Mouse (Mus musculus) urinary bladder, postnatal 25 days (tissue): ENCODE results near the gene Dlx6.

ENCODE experiments used
- DNase-seq: peaks from one replicate; pipeline ENCODE4 v3.0.0; 2022; ENCODE audit warnings: low spot score

Dlx6 gene

DNA sequence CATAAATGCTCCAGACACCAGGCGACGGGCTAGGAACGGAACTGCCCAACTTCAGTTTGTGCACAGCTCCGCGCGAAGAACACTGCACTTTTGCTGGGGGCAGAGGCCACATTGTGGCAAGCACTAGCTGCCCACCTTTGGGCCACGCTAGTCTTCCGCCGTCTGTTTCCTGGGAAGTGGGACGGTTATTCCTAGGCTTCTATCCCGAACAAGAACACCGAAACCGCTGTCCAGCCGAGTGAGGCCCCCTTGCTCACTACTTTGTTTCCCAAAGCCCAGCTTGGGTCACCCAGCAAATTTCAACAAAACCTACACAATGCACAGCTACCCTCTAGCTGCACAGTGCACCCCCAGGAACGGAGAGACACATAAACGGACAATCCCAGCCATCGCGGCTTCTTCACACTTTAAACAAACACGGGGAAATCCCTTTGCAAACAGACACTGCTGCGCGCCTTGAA is 3.2 kb upstream of the Dlx6 start:
- no peak for DNase-seq

DNA sequence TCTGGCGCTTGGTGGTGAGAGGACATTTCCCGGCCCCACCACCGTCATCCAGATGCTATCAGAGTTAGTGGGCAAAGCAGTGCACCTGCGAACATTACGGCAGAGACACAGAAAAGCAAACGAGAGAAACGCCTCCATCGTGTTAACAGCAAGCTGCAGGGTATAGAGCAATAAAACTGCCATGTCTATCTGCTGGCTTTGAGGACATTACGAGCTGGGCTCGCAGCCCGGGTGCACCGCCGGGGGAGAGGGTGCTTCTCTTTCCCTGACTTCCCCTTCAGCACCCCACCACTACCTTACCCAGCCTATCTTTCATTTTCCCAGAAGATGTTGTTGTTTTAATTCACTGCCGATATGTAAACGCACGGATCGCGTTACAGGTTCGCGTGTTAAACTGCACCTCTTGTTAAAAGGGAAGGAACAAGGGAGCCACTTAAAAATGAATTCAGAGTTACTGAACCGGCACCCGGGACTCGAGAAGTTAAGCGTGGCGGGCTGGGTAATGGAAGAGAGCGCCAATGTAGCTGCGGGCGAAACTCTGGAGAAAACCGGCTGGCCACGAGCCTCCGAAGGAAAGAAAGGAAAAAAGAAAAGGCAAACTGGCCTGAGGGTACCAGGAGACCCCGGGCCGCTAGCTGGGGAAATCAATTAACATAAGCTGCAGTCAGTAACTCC is 2.6 kb upstream of the Dlx6 start:
- DNase-seq = no peak

DNA sequence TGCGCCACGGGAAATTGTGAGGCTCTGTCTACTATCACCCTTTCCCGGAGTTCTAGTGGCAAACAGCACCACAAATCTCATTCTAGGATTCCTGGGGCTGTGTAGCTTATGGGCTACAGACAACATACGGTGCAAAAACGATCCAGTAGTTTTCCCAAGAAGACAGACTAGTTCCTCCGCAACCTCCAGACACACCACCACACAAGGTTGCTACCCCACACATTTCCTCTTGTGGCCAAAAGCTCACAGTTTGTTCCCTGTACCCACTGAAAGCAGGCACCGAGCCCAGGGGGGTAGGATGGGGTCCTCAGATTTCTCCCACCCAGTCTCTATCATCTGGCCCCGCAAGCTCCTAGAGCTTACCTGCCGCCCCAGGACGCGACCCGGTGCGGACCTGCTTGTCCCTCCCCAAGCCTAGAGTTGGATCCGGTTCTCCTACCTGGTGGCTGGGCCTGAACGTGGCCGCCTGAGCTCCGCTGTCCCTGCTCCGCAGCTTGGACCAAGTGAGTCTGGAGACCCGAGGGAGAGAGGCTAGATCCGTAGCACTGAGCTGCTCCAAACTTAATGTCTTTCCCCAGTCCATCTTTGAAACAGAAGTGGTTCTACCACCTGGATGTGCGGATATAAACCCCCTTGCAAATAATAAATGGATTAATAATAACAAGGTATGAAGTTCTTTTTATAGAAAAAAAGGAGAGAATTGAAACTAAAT is 1.9 kb upstream of the Dlx6 start:
- no peak for DNase-seq

DNA sequence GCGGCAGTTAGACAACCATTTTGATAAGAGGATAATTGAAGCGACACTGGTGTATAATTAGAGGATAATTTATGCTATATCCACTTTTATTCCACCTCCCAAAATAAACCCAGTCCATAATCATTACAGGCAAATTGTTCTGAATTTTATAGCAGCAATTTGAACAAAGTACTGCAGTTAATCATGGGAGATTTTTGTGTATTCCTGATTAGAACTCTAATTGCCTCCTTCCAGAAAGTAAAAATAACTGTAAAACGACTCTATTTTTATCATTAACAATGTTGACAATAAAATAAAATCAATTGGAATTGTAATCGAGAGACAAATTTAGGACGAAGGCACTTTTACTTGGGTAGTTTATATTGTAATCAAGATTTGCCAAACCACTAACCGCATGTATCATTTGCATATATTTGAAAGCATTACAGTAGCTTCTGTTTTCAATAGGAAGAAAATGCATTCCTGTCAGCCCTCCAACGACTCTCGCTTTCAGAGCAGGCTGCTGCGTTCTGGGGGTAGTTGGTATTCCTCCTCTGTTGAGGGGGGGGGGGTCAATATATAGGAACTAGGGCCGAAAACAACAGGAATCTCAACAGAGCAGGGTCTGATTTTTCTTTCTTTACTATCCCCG is 1.2 kb upstream of the Dlx6 start:
- DNase-seq = no peak

DNA sequence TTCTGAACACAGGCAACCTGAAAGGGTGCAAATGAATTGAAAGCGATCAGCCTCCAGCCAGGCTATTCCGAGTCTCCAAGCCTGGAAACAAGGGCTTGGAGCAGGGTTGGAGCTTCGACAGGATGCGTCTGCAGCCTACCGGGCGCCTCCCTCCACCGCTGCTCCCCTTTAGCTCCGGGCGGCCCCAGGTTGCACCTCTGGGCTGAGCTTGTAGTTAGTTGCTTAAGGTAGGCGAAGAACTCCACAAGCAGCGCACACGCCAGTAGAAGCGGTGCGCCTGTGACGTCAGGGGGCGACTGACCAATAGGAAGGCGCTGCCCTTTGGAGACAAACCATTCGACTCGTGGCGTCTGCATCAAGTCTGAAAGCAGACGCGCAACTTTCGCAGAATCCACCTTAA is 523 bp upstream of the Dlx6 start:
- no peak for DNase-seq

DNA sequence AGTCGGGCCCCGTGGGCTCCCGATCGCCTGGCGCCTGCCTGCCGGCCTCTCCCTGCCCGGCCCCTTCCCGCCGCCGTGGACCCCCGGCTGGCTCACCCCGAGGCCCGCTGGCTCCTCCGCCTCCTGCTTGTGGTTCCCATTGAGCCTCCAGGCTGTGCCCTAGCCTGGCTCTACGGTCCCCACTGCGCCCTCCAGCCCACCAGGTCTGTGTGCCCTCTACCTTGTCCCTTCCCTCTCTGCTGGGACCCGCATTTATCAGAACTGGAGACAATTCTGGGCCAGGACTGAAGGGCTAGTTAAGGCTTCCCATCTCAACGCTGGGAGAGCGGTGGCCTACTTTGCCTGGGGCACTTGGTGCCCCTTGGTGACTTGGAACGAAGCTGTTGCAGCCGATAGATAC is 821 bp downstream of the Dlx6 start:
- no peak for DNase-seq

DNA sequence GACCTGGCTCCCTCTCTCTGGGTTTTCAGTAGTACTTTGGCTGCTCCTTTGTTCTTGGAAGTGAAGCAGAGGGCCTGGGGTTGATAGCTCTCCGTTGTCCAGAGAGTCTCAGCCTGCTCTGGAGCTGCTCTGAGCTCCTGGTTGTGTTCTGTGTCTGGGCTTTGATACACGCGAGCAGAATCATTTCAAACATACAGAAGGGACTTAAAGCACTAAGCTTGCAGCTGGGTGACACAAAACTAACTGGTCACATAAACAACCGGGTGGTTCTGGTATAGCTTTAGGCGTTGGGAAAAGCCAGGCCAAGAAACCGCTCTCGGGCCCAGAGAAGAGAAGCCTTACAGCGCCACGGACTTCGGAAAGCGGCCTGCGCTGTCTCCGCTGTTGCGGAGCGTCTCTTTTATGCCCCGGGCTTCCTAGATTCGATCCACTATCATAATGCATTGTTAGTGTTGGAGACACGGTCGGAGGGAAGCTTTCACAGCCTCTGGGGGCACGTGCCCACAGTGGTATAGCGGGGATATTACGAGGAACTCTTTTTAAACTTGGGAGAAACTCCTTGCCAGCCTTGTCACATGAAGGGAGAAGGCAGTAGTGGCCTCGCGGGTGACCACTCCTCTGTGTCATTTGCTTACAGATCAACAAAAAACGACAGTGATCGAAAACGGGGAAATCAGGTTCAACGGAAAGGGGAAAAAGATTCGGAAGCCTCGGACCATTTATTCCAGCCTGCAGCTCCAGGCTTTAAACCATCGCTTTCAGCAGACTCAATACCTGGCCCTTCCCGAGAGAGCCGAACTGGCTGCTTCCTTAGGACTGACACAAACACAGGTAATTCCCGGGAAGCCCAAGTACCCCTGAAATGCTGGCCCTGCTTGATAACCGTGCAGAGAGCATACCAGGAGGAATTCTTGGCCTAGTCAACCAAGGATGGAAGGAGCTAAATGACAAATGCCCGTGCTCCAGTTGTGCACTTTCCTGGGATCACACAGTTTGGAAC is 1.6 kb downstream of the Dlx6 start:
- no peak for DNase-seq

DNA sequence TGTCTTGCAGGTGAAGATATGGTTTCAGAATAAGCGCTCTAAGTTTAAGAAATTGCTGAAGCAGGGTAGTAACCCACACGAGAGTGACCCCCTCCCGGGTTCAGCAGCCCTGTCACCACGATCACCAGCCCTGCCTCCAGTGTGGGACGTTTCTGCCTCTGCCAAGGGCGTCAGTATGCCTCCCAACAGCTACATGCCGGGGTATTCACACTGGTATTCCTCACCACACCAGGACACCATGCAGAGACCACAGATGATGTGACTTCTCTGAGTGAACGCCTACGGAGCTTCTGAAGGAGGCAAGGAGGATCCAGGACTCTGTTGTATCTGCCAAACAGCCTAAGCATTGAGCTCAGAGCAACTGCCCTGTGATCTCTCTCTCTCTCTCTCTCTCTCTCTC is 3.9 kb downstream of the Dlx6 start:
- no peak for DNase-seq

DNA sequence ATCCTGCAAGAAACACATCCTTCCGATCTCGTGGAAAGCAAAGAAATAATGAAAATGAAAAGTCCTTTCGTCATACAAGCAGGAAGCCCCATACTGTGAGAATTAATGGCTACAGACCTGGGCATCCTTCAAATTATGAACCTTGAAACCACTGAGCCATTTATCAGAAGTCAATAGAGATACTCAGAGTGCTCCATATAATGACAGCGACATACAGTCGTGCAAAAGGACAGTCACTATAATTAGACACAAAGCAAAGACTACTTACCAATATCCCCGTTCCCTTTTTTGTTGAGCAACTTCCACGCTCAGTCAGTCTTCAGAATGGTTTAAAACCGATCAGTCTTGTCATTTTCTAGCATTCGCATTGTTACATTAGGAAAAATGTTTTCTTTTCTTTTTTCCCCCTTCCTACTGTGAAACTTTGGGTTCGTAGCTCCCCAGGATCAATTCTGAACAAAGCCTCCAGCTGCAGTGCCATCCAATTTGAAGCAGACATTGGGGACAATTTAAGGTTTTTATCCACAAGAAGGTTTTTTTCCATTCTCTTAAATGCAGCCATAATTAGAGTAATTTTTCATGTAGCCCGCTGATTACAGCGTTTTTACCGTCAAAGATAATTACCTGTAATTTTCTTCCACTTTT is 6.0 kb downstream of the Dlx6 start:
- DNase-seq = no peak

DNA sequence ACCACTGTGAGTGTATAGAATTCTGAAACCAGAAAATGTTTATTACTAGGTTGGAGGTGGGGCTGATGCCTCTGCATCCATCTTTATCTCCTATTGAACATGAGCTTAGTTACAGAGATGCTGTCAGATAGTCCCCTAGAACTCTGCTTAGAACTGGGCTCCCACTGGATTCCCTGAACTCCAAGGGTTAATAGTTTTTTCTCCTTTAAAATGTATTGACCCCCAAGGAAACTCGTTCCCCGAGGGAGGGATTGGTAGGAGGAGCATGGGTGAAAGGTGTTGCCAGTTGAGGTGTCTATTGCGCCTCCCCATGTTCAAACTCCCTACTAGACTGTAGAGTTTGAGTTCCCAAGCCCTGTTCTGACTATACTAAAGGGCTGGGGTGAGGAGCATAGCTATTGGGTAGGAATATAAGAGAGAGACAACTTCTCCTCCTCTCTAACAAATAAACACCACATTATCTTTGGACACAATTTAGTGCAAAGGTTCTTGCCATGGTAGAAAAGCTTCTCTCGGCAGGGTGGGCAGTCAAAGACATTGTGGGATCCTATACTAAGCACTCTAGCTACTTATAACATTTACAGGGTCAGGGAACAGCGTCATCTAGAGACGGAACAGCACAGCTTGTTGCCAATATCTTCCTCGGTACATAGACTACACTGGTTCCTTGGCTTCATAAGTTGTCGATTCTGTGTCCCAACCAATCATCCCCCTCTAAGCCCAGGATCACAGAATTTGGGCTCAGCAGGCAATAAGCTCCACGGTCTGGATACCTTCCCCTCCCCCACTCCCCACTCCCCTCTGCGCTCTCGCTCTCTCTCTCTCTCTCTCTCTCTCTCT is 7.0 kb downstream of the Dlx6 start:
- DNase-seq = no peak

DNA sequence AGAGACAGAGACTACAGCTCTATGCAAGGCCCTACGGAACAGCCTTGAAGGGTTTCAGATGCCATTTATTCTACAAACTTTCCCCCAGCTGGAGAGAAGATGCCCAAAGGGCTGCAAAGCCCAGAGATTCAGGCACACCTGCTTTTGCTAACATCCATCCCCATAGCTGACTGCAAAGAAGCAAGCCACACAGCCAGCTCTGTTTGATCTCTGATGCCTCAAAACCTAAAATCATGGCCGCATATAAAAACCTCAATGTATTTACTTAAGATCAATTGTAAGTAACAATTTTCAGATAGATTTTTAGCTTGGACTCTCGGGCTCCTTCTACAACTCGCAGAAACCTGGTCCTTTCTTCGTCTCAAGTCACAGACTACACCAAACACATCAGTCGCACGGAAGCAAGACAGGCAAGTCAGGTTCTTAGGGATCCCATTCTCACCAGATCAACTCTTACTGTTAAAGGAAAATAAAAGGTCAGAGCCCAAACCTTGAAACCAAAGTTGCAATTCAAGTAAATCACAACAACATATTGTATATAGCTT is 7.8 kb downstream of the Dlx6 start:
- DNase-seq = no peak

DNA sequence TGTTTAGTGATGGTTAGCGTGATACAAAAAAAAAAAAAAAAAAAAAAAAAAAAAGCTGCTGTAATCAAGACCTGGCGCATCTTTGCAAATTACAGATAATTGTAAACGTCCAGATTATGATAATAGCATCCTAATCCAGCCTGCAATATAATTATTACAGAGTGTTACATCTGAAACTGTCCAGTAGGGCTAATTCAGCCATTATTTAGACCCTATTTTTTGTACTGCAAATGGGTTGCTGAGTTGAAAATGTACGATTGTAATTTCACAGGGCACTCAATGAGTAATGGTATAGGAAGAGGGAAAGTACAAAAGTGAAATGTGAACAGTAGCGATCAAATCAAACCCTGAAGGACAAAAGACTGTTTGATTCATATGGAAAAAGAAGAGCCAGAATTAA is 8.6 kb downstream of the Dlx6 start:
- DNase-seq = no peak

DNA sequence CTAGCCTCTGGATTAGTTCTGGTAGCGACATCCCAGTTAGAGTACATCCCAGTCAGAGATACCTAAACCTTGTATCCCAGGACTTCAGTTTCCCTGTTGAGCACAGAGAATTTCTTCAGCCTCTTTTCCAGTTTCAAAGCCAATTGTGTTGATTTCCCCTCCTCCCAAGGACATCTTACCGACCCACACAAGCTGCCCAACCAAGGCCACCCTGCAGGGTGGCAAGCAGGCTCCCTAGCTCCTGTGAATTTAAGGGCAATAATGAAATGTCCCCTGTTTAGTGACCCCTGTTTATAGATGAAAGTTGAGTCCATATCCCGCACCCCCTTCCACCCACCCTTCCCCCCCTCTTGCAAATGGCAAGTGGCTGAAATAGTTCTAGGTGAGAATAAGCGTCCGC is 9.7 kb downstream of the Dlx6 start:
- DNase-seq = no peak

DNA sequence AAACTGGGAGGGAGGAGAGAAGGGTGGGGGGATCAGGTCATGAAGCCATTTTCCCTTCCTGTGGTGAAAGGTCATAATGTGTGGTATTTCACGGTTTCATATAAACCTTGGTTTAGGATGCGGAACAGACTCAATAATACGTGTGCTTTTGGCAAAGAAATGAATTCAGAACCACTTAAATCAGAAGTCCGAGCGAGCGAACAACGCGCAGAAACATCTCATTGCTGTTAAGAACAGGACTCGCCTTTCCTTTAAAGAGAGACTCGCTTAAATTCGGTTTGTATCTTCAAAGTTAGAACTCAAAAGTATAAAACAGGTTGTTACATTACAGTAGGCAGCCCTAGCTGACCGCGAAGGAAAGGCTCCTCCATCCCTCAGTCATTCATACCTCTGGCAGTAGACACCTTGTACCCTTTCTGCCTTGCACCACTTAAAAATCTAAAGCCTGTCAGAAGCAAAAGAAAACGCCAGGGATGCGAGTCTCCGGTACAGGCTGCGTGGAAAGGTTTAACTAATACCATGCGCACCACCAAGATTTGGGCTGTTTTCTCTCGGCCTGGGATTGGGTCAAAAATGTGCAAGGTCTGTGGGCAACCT is 10.4 kb downstream of the Dlx6 start:
- DNase-seq = no peak

DNA sequence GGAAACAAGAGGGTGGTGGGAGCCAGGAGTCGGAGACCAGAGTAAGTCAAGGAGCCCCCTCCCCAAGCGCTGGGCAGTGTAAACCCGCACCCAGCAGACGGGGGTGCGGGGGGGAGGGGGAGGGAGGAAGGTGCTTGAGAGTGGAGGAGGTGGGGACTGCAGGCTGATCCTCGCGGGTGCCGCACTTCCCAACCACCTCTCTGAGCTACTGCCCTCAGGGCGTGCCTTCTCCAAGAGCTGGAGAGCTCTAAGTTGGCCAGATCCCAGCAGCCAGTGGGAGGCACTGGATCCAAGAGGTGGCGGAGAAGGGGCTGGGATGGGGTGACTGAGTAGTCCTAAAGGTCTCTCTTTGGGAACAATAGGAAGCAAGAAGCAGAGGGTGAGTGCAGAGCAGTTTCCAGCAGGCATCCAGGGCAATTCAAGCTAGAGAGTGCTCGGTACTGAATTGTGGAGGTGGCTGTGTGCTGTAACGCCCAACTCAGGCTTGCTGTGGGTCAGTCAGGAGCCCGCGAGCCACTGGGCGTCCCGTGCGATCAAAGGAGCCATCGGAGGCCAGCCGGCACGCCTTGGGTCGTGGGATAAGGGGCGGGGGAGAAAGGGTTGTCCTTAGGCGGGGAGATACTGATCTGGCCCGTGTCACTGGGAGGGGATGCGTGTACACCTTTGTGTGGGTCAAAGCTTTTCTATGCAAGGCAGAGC is 11.1 kb downstream of the Dlx6 start:
- DNase-seq = no peak

DNA sequence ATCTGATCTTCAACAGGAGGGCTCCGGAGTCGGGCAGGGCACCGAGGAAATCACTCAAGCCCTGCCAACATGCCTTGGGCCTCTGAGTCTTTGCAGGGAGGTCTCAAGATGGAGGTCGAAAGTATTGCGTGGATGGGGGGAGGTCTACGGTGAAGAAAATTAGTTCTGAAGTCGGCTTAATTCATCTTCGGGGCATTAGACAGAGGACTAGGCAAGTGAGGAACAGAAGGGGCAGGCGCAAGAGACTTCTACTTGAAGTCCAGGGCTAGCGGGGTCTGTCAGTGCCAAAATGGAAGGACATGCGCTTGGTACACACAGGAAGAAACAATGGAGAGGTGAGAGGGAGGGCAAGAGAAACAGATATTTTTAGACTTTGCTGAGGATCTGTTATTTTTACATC is 12.0 kb downstream of the Dlx6 start:
- no peak for DNase-seq

DNA sequence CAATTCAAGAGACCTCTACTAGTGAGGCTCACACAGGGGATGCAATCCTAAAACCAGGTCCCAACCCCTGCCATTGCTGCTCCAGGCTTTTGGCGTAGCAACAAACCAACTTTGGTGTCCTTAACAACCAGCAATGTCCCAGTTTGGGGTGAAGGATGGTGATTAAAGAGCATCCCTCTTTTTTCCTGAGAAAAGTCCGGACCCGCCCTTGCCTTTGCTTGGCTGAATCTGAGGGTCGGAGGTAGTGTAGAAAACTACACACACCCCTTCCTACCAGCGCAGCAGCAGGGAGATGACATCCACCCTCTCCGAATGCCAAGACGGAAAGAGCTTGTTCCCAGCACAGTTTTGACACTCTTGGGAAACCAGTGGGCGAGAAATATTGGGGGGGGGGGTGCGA is 12.5 kb downstream of the Dlx6 start:
- DNase-seq = no peak

DNA sequence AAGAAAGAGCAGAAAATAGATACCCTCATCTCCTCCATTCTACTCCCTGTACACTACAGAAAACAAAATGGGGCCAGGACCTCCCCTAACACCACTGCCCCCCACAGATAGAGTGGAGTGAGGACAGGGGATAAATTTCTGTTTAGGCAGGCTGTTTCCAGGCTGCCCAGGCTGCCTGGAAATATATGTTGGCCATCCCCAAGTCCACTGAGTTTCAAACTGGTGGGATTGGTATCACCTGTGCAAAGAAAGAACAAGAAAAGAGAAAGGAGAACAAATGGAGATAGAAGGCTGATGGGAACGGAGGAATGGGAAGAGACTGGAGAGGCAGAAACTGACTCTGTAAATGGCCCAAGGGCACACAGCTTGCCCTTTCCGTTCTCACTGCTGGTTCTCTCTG is 13.1 kb downstream of the Dlx6 start:
- no peak for DNase-seq

DNA sequence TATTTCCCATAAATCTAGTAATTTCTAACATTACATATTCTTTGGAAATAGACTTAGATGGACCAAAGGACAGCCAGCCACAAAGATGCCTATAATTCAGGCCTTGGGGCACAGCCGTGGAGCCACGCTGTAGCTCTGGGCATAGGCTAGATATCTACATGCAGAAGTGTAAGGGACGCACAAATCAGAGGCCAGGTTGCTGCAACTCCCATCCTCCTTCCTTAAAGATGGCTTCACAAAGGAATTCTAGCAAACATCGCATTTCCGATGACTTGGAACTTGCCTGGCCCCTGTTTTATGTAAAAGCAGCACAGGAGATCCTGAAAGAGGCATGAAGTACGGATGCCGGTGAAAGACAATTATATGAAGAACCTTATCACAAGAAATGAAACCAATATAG is 13.6 kb downstream of the Dlx6 start:
- DNase-seq = no peak
